Mouse (Mus musculus) frontal cortex, postnatal 36 days (tissue): ENCODE data around the gene Kalrn.

ENCODE experiments used
- DNase-seq, 2 experiments: peaks; one replicate each; pipeline ENCODE4 v3.0.0; 2022; ENCODE audit warnings: low spot score in 2 of 2

Kalrn gene

GRCm38 (mm10) chr16:34557891-34558290 lies 15.4 kb downstream of the Kalrn start:
- no peak for DNase-seq

GRCm38 (mm10) chr16:34552731-34553130 lies 20.6 kb downstream of the Kalrn start:
- DNase-seq, result no peak

GRCm38 (mm10) chr16:34549470-34549999 lies 23.8 kb downstream of the Kalrn start:
- DNase-seq, result no peak

- DNase-seq, result no peak
These were observed 26.4 kb downstream of the Kalrn start for GRCm38 (mm10) chr16:34546805-34547509.

- DNase-seq, result no peak
These were observed 29.6 kb downstream of the Kalrn start for GRCm38 (mm10) chr16:34543754-34544153.

GRCm38 (mm10) chr16:34542341-34542740 lies 31.0 kb downstream of the Kalrn start:
- DNase-seq, result no peak

GRCm38 (mm10) chr16:34538679-34539185 lies 34.6 kb downstream of the Kalrn start:
- no peak for DNase-seq

GRCm38 (mm10) chr16:34536300-34536699 lies 37.0 kb downstream of the Kalrn start:
- DNase-seq, result no peak

GRCm38 (mm10) chr16:34535135-34535534 lies 38.2 kb downstream of the Kalrn start:
- no peak for DNase-seq

- peak in 1 of 2 experiments; percentile 75 for DNase-seq
These were observed 41.8 kb downstream of the Kalrn start for GRCm38 (mm10) chr16:34531506-34531905.

- no peak for DNase-seq
These were observed 43.3 kb downstream of the Kalrn start for GRCm38 (mm10) chr16:34530029-34530428.

- no peak for DNase-seq
These were observed 44.9 kb downstream of the Kalrn start for GRCm38 (mm10) chr16:34528234-34528983.

- no peak for DNase-seq
These were observed 47.0 kb downstream of the Kalrn start for GRCm38 (mm10) chr16:34526378-34526777.

- peak; percentile 60 to 72 for DNase-seq
These were observed 47.5 kb downstream of the Kalrn start for GRCm38 (mm10) chr16:34525866-34526265.

GRCm38 (mm10) chr16:34525205-34525604 lies 48.1 kb downstream of the Kalrn start:
- DNase-seq, result peak; percentile 60 to 69

GRCm38 (mm10) chr16:34521061-34521460 lies 52.3 kb downstream of the Kalrn start:
- DNase-seq, result no peak

- DNase-seq, result peak in 1 of 2 experiments; percentile 53
These were observed 56.4 kb downstream of the Kalrn start for GRCm38 (mm10) chr16:34516891-34517398.

GRCm38 (mm10) chr16:34515485-34515884 lies 57.8 kb downstream of the Kalrn start:
- DNase-seq, result no peak

- DNase-seq, result peak; percentile 80
These were observed 59.3 kb downstream of the Kalrn start for GRCm38 (mm10) chr16:34513956-34514593.

- DNase-seq, result no peak
These were observed 61.0 kb downstream of the Kalrn start for GRCm38 (mm10) chr16:34512326-34512725.

- no peak for DNase-seq
These were observed 65.2 kb downstream of the Kalrn start for GRCm38 (mm10) chr16:34508125-34508524.

- no peak for DNase-seq
These were observed 67.3 kb downstream of the Kalrn start for GRCm38 (mm10) chr16:34506048-34506447.
